In the genomic region with DNA sequence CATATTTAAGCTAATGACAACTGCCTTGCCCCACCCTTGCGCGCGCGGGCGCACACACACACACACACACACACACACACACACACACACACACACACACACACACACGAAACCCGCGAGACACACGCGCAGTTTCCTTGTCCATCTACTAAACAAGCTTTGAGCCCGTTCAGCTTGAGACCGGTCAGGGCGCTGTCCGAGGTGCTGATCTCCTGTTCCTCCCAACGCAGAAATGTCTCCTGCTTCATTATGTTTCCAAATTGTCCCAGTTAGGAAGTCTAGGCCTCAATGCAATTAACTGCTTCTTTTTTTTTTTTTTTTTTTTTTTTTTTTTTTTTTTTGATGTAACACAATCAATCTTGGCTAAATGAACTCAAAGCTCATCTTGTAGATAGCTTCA, we compare ENCODE assay signal across 1 mouse cellular context.
TF ChIP-seq lines count a peak whose summit lies in the region.

No protein-coding gene starts in this region.

TF ChIP-seq in CH12.LX, 34 proteins besides CTCF, POLR2A, EP300 and RAD21 (continued from another document):
- TF ChIP-seq USF1 (IDR thresholded peaks at IDR 0.05; ENCODE audit: low read depth, low read length) (no peak), CHD1 (IDR thresholded peaks at IDR 0.05; ENCODE audit: low read depth, low read length) (no peak), MYC (IDR thresholded peaks at IDR 0.05; ENCODE audit: low read depth, low read length) (no peak), ELF1 (IDR thresholded peaks at IDR 0.05; ENCODE audit: low read depth, low read length) (no peak), PAX5 (IDR thresholded peaks at IDR 0.05; ENCODE audit: low read length) (no peak), TCF12 (IDR thresholded peaks at IDR 0.05; ENCODE audit: low read depth, low read length) (no peak), ETS1 (conservative IDR thresholded peaks at IDR 0.05; ENCODE audit: low read depth, low read length) (no peak), ZMIZ1 (IDR thresholded peaks at IDR 0.05; ENCODE audit: low read depth, low read length) (no peak)
